Mouse (Mus musculus) ovary, postnatal 10 days (tissue): ENCODE results near the gene Nebl.
"Not testable (repeated sequence)": the region's sequence is repeated elsewhere in the genome, so short reads cannot be mapped to it uniquely, and the experiment has no call there.

ENCODE experiments used
- DNase-seq: peaks from one replicate; pipeline ENCODE4 v3.0.0; 2022; ENCODE audit warnings: low spot score

The Nebl gene

DNA sequence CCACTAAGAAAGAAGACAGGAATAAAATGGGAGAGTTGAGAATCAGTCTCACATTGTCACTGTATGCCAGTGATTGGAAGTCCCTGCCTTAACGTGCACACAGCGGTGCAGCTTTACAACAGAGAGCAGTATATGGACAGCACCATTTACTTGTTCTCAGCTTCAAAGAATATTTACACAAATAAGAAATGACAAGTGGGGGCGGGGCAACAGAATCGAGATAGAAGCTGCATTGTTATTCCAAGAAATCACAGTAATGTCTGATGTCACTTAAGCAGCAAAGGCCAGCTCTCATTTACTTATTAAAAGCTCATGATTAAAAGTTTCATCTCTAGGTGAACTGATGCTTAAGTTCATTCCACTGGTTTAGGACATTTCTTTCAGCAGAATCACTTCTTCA, 328.8 kb downstream of the Nebl start:
- DNase-seq, result no peak

DNA sequence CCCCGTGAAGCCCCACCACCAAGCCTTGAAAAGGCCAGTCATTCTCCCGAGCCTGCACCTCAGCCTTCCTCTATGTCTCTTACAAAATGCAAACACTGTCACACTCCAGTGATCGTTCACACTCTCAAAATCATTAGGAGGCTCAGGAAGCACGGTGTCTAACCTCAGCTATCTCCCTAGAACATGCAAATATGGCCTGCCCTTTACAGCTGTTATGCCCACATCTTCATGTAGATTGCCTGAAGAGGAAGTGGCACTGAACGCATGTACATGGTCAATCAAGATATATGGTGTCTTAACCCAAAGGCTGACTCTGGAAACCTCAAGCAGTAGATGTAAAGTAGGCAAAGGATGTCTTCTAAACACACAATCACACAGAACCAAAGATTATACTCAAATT, 335.0 kb downstream of the Nebl start:
- DNase-seq, result no peak

DNA sequence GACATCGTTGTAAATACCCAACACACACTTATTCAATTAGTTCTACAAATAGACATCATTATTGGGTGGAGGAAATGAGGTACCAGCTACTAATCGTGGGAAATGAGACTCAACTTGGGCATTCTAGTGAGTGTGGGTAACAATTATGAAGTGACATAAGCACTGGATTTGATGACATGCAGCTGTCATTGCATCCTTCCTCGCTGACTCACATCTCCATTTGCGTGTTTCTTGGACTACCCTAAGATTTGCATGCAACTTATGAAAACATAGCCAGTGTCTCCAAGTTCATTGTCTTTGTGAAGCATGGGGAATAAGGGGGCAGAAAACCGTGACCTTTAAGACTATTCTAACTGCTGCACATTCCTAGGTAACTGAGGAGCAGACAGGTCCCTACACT, 339.9 kb downstream of the Nebl start:
- no peak for DNase-seq

DNA sequence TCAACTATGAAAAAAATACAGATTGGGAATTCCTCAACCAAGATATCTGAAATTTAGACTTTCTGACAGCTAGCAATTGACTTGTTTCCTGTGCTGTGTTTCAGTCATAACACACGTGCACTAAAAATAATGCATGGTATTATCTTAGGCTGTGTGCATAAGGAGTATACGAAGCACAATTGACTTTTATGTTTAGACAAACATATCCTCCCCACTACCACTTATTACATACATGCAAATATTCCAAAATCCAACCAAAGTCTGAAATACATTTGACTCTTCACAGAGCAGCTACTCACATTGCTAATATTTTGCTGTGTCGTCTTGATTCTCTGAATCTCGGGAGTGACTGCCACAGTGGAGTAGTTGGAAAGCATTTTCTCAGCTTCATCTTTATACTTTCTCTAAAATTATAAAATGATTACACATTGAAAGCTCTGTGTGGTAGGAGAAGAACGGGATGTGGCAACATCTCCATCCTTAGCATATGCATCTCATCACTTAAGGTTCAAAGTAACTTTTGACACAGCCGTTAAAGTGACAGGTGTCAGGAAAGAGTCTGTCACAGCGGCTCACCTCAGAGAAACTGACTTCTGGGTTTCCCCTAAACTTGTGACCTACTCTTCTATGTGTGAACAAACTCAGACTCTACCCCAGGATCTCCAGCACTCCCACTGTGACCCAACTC, 340.6 kb downstream of the Nebl start:
- no peak for DNase-seq

DNA sequence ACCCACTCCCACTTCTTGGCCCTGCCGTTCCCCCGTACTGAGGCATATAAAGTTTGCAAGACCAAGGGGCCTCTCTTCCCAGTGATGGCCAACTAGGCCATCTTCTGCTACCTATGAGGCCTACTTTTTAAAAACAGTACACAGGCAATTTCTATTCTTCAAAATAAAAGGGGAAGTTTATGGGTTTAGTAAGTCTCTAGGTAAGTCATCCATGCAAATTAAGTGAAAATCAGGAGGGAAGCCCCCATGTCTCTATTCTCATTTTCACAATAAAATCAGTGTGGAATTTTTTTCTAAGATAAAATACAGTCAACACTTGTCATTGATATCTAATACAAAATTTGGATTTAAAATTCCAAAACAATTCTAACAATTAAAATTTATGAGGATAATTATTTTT, 341.4 kb downstream of the Nebl start:
- no peak for DNase-seq

DNA sequence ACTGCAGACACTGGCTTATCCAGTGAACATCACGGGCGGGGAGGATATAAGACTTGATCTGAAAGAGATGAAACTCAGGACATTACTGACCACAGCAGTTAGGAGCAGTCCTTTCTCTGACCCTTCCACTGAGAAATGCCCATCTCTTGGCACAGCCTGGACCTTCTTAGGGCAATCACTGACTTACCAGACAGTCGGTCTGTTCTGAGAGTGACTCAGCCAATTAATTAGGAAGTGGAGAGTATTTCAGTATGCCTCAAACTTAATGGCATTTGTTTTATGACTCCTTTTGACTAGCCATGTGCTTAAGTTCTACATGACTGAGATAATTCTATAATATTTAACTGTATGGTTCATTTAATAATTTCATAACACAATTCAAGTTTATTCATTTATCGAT, 341.9 kb downstream of the Nebl start:
- DNase-seq, result no peak

DNA sequence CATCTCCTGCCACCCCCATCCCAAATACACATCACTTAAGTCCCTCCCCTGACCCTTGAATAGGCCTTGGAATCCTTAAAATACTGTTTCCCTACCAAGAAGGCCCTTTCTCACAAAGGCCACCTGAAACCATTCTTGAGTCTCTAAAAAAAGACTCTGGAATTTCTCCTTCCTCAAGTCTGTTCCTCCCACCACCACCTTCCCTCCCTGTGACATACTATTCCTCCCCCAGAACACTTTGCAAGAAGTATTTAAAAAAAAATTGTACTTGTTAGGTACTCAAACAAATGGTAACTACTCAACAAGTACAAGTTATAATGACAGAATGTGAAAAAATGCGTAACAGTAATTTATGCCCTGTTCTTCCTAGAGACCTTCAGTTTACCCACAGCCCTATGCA, 349.0 kb downstream of the Nebl start:
- no peak for DNase-seq

DNA sequence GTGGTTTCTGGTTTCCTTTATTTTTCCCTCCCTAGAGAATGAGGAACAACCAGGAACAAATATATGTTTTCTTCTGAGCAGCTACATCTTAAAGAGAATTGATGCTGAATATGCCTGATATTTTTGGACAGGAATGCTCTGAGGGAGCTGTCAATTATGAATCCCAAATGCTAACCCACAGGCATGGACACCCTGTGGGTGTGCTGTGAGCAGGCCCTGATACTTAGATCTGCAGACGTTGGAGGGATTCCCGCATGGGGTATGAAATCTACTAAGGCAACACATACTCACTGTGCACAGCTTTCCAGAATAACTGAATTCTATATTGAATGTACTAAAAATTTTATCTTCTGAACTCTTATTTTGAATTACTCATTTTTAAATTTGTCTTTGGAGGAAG, 355.3 kb downstream of the Nebl start:
- no peak for DNase-seq

DNA sequence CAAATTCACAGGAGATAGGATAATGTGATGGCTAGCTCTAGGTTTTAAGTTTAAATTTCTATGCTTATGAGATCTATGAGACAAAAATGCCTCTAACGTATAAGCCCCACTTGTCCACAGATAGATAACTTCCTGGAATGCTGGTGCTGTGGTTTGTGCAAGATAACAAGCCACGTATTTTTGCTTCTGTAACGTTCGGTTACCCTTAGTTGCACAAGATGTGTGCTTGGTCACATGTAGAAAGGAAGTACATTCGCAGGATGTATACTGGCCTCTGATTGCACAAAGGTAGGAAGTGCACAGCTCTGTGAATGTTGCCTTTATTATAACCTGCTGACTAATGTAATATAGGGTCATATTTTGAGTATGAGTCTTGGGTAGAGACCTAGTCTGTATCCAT, 365.6 kb downstream of the Nebl start:
- no peak for DNase-seq

DNA sequence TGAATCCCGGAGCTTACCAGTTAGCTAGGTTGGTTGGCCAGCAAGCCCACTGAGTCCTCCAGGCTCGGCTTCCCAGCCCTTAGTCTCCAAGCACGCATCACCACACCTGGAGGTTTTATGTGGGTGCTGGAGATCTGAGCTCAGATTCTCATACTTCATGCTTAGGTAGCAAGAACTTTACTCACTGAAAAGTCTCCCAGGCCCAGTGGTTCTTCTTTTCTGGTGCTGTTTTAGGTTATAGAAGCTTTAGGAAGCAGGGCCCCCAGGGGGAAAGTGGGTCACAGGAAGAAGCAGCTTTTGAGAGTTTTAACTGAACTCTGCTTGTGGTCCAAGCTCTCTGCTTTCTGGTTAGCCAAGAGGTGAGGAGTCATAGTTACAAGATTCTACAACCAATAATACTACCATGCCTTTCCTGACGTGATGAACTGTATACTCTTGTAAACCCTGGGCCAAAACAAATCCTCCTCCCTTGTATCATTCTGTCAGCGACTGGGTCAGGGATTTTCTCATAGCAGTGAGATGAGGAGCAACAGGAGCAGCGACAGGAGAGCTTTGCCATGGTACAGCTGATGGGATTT, 366.2 kb downstream of the Nebl start:
- DNase-seq, result no peak

DNA sequence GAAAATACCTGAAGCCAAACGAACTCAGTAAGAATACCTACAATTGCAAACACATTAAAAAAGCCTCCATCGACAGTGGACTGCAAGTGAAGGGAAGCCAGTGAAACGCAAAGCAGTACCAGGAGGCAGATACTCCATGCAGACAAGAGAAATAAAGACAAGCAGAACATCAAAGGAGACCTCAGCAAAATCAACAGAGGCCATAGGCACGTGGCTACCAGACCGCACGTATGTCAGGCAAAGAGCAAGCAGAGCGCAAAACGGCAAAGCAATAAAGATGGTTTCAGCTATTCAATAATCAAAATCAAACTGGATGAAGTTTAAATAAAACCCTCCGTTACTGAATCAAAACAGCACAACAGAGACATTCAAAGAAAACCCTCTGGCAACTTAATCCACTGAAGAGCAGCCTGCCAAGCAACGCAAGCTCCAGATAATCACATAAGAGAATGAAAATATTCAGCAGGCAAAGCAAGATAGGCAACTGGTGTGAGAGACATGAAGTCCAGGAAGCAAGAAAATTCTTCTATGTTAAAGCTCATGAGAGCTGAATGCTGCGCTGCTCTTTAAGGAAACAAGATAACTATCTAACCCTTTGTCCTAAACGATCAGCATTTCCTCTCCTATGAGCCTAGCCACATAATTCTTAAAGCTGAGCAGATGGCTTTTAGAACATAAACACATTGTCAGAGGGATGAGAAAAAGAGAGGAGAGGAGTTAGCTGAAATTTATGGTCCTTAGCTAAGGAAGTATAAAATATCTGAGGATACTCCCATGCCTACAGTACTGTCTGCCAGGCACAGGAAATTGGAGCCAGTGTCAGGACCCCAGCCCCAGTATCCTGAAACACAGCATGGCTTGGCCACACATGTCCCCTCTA, 367.7 kb downstream of the Nebl start:
- no peak for DNase-seq

DNA sequence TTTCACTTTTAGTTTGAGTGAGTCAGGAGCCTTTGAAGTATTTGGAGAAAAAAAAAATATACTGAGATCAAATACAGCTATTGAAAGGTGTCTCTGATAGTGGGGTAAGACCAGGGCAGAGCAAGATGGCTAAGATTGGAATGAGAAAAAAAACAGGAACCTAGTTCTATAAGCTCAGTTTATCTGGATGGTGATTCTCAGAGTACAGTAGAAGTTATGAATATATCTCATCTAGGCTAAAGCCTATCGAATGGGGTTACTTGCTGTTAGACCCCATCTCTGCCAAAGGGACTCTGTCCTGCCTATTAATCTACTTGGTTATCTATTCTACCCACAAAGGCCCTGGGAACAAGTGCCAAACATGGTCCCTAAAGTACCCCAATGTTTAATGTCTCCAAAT, 369.1 kb downstream of the Nebl start:
- DNase-seq, result no peak

DNA sequence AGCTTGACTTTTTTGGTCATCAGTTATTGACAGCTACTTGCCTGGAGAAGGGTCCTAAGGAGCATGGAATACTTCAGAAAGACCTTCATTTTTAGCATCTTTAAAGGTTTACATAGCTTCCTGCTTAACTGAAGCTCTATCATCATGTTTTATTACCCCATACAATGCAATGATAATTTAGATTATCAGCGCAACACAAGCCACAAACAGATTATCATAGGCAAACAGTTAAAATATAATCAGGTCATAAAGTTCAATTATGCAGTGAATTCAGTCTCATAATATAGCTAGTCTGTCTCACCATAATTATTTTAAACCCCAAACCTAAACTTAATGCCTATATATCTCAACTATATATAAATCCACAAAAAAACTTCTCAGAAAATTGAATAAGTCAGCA, 386.6 kb downstream of the Nebl start:
- no peak for DNase-seq

DNA sequence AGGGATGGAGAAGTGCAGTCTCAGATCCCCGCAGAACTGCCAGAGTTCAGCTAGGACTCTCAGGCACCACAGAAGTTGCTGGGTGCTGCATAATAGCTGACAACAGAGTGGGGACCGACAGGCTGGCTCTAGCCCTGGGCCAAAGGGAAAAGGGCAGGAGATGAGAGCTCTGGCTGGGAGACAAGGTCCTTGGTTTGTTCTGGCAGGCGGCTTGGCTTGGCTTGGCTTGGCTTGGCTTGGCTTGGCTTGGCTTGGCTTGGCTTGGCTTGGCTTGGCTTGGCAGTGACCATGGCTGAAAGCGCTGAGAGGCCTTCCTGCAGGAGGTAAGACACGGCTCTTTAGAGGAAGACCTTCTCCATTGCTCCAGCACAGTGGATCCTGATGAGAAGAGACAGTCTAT, 395.8 kb downstream of the Nebl start:
- no peak for DNase-seq

DNA sequence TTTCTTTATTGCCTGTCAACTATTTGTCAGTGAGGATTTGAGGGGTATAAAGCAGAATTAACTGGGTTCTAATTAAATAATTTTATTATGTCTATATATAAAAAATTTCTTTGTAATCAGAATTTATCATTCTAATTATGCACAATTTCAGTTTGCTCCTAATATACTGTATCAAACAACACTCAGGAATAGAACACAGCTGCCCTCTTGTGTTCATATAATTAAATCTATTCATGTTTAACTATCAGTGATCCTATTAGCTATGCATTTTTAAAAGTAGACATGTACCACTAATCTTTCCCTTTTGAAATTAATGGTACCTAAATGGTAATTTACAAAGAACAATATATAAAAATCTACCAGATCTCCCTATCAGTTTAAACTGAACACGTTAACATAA, 404.7 kb downstream of the Nebl start:
- DNase-seq, result no peak

DNA sequence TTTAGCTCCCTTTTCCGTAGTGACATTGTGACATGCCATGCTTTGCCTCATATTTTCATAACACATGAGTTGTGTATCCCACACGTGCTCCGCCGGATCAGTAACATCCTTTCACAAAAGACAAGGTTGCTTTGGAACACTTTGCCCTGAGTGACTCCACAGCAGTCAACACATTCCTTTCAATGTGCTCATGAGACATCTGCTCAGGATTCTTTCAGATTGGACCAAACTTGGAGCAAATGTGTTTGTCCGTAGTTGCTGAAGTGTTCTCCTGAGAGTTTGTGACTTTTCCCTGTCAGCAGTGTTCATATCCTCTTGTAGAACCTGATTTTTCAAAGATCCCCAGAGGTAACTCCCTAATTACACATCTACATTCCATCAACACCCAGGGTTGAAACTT, 414.4 kb downstream of the Nebl start:
- DNase-seq, result no peak

DNA sequence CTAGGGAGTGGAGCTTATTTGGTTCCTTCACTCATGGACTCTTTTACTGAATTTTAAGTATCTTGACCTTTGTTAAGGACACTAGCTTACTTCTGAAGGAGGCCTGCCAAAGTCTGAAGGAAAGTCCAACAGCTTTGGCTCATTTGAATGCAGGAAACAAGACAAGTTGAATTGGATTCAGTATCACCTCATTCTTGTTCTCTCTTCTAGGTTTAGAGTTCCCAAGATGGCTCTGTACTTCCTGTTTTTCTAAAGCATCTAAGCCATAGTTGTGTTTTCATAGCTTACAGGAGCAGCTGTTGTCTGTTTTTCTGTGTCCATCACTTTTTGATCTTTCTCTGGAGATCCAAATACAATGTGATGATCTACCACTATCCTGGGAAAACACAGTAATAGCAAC, 429.9 kb downstream of the Nebl start:
- no peak for DNase-seq

DNA sequence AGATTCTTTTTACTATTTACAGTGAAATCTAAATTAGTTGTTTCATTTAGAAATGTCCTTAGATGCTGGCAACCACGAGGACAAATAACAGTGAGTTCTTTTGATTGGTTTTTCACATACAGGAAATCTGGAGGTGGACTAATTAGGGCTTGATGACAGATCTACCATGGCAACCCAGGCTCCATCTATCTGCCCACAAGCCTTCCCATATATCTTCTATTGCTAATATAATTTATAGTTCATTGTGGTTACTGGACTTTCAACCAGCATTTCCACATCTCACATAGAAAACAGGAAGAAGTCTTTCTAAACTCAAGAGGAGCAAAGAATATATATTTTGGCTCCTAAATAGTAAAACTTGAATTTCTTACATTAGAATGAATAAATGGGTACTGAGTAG, 433.8 kb downstream of the Nebl start:
- DNase-seq, result no peak

DNA sequence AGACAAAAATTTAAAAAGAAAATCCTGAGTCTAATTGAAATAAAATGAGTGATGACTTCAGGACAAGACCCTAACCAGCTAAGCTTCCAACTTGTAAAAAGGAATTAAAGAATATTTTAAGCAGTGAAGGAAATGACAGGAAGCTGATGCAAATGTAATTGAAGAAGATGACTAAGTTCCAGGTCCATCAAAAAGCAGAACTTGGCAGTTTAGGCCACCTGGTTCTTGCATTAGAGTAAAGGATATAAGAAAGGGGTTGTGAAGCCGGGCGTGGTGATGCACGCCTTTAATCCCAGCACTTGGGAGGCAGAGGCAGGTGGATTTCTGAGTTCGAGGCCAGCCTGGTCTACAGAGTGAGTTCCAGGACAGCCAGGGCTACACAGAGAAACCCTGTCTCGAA, 436.0 kb downstream of the Nebl start:
- DNase-seq, result not testable (repeated sequence)
